ENCODE assay signal across 29 mouse cellular contexts in the genomic region with DNA sequence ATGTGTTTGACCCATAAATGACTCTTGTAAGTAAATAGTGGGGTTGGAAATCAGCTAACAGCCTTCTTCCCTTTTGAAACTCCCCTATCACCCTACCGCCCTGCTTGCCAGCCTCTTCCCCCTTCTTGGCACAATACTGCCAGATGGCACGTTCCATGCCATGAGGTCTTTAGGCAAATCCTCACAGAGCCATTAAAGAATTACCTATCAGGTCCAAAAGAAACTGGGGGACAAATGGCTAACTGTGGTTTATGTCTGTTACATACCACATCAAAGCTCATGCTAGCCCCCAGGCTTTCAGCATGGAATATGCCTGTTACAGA. TPM values are rescaled to one million over a fixed set of nuclear protein-coding genes. Genes with fewer than 3 reads are reported as not detected.
DNase-seq lines count a peak whose midpoint lies in the region; ATAC-seq and TF ChIP-seq lines count a peak whose summit lies in the region.
"Had no signal": no experiment of that assay in that cellular context is flagged by ENCODE, and none has a peak within 500 bp of the region (broad histone marks: within the 10 kb centered on the region; RNA-seq: fewer than 3 reads in every experiment).

No protein-coding gene starts in this region.

- no peak for TF ChIP-seq CTCF in liver, adult 2 months (IDR thresholded peaks at IDR 0.05; ENCODE audit: low read depth, low read length)

- H3K9ac ChIP-seq in liver, adult 2 months (ENCODE audit: low read depth, low read length) = no peak overlapping the region
- no peak overlapping the region for H3K9ac ChIP-seq in liver, embryonic 12.5 days
- H3K9ac ChIP-seq: embryonic facial prominence, embryonic 15.5 days; forebrain, embryonic 15.5 days; heart, embryonic 12.5 days; liver, embryonic 14.5 days; neural tube, embryonic 13.5 days had no signal

- 0 out of 2 replicates have a peak, but pooled peaks have one; percentile 23 for ATAC-seq in common myeloid progenitor, adult 5-6 weeks (replicated peaks; ENCODE audit: low read depth, poor library complexity, severe bottlenecking)
- ATAC-seq in liver, embryonic 12.5 days = no peak
- peak; percentile 47 for ATAC-seq in megakaryocyte progenitor cell, adult 5-6 weeks (replicated peaks; ENCODE audit: poor library complexity)
- ATAC-seq in erythroid progenitor cell, adult 5-6 weeks (replicated peaks; ENCODE audit: low FRiP score, poor library complexity, severe bottlenecking) = no peak
- ATAC-seq: forebrain, embryonic 15.5 days had no signal

- WGBS in liver, adult 2 months = 43% methylated on average over 2 of the region's 2 CpGs
- 70% methylated on average over 2 of the region's 2 CpGs for WGBS in liver, embryonic 12.5 days (ENCODE audit: insufficient replicate concordance)

- DNase-seq in liver, adult 2 months (ENCODE audit: extremely low read depth, low read depth, low spot score) = no peak
- no peak for DNase-seq in liver
- DNase-seq in thymus, adult 18-20 months = no peak
- DNase-seq in neural tube, embryonic 10.5 days (ENCODE audit: extremely low spot score, low spot score) = no peak
- DNase-seq: adrenal gland, postnatal 10 days; cerebellum, adult 8-10 months; gastrocnemius, postnatal 10 days; heart, adult 11 months; heart, postnatal 10 days; lung, postnatal 14 days; midbrain, embryonic 14.5 days; right cerebral cortex, postnatal 4 days; thymus, postnatal 36 days had no signal

- H3K27ac ChIP-seq in liver, adult 2 months (replicated peaks; ENCODE audit: insufficient read depth, low read depth, low read length) = peak overlapping the region; percentile 85
- peak overlapping the region; percentile 51; the same call in 1 of the 2 replicates for H3K27ac ChIP-seq in liver, embryonic 12.5 days
- H3K27ac ChIP-seq: embryonic facial prominence, embryonic 15.5 days; forebrain, embryonic 15.5 days; limb, embryonic 10.5 days; neural tube, embryonic 13.5 days had no signal

- no peaks in the 10 kb centered on the region for H3K36me3 ChIP-seq in liver, adult 2 months (ENCODE audit: control insufficient read depth, insufficient read depth, low read length)
- no peaks in the 10 kb centered on the region for H3K36me3 ChIP-seq in liver, embryonic 12.5 days
- H3K36me3 ChIP-seq: embryonic facial prominence, embryonic 15.5 days; forebrain, embryonic 15.5 days; heart, embryonic 12.5 days; limb, embryonic 10.5 days; neural tube, embryonic 13.5 days had no signal

- no peak overlapping the region for H3K4me2 ChIP-seq in liver, embryonic 12.5 days
- H3K4me2 ChIP-seq: embryonic facial prominence, embryonic 15.5 days; forebrain, embryonic 15.5 days; heart, embryonic 12.5 days; neural tube, embryonic 13.5 days had no signal

- H3K4me1 ChIP-seq in liver, adult 2 months (ENCODE audit: control insufficient read depth, insufficient read depth, low read length) = peaks cover 17% of the 10 kb centered on the region
- H3K4me1 ChIP-seq in liver, embryonic 12.5 days = no peaks in the 10 kb centered on the region
- H3K4me1 ChIP-seq: embryonic facial prominence, embryonic 15.5 days; forebrain, embryonic 15.5 days; heart, embryonic 12.5 days; limb, embryonic 10.5 days; megakaryocyte, embryonic 14.5 days; neural tube, embryonic 13.5 days had no signal

- no peaks in the 10 kb centered on the region for H3K79me2 ChIP-seq in liver, adult 2 months (ENCODE audit: control insufficient read depth, insufficient read depth, low read length)

- no peaks in the 10 kb centered on the region for H3K27me3 ChIP-seq in liver, adult 2 months (ENCODE audit: control insufficient read depth, insufficient read depth, low read length)
- no peaks in the 10 kb centered on the region for H3K27me3 ChIP-seq in liver, embryonic 12.5 days (replicated peaks)
- H3K27me3 ChIP-seq: embryonic facial prominence, embryonic 15.5 days; forebrain, embryonic 15.5 days; neural tube, embryonic 13.5 days had no signal

- no peak overlapping the region for H3K4me3 ChIP-seq in liver, adult 2 months (ENCODE audit: insufficient read depth, low read depth, low read length)
- no peak overlapping the region for H3K4me3 ChIP-seq in liver, embryonic 12.5 days
- H3K4me3 ChIP-seq: embryonic facial prominence, embryonic 15.5 days; forebrain, embryonic 15.5 days; heart, embryonic 12.5 days; limb, embryonic 10.5 days; megakaryocyte, embryonic 14.5 days; neural tube, embryonic 13.5 days had no signal

- TF ChIP-seq POLR2A in liver, adult 2 months (IDR thresholded peaks at IDR 0.05; ENCODE audit: extremely low read depth, insufficient read depth, low read length) = no peak

- H3K9me3 ChIP-seq in liver, embryonic 12.5 days (replicated peaks) = no peaks in the 10 kb centered on the region
- H3K9me3 ChIP-seq: embryonic facial prominence, embryonic 15.5 days; forebrain, embryonic 15.5 days; heart, embryonic 12.5 days; limb, embryonic 10.5 days; megakaryocyte, embryonic 14.5 days; neural tube, embryonic 13.5 days had no signal

RNA-seq across cellular contexts. Expression of gene Pigr, which starts 5.4 kb away (rescaled TPM):
- 482 and 517 TPM in 2 replicates for total RNA-seq in liver, adult 2 months (2014; rRNA removed)
- polyA plus RNA-seq in liver, adult 2 months (2012; rRNA removed) = 579 and 633 TPM in 2 replicates
- total RNA-seq in common myeloid progenitor, adult 5-6 weeks (2017) = not detected in 2 replicates
- 0.11 and 0.13 TPM in 2 replicates for polyA plus RNA-seq in liver, embryonic 12.5 days (2016; fragmentation: Nextera tagmentation; extraction: Ambion mirVana)
- total RNA-seq in megakaryocyte progenitor cell, adult 5-6 weeks (2015) = not detected in 2 replicates
- not detected in 2 replicates for total RNA-seq in megakaryocyte progenitor cell, adult 5-6 weeks (2017)
- total RNA-seq in erythroid progenitor cell, adult 5-6 weeks (2015; ENCODE audit: low replicate concordance) = not detected in 2 replicates
- not detected in 2 replicates for total RNA-seq in erythroid progenitor cell, adult 5-6 weeks (2017; ENCODE audit: low replicate concordance)
- total RNA-seq: gastrocnemius, postnatal 10 days; heart, postnatal 10 days; layer of hippocampus, adult 18-20 months; layer of hippocampus, postnatal 25 days had no signal
- polyA plus RNA-seq: forebrain, embryonic 15.5 days; heart, embryonic 12.5 days; hindbrain, embryonic 11.5 days; limb, embryonic 10.5 days; midbrain, embryonic 14.5 days; neural tube, embryonic 13.5 days; stomach, embryonic 14.5 days had no signal

RNA-seq across cellular contexts. Expression of gene Fcamr, which starts 20.4 kb away (rescaled TPM):
- total RNA-seq in liver, adult 2 months (2014; rRNA removed) = 0.13 and 0.55 TPM in 2 replicates
- 0.09 TPM in 1 of 2 replicates, not detected in the other for polyA plus RNA-seq in liver, adult 2 months (2012; rRNA removed)
- not detected in 2 replicates for total RNA-seq in common myeloid progenitor, adult 5-6 weeks (2017)
- not detected in 2 replicates for polyA plus RNA-seq in liver, embryonic 12.5 days (2016; fragmentation: Nextera tagmentation; extraction: Ambion mirVana)
- not detected in 2 replicates for total RNA-seq in megakaryocyte progenitor cell, adult 5-6 weeks (2015)
- total RNA-seq in megakaryocyte progenitor cell, adult 5-6 weeks (2017) = not detected in 2 replicates
- not detected in 2 replicates for total RNA-seq in erythroid progenitor cell, adult 5-6 weeks (2015; ENCODE audit: low replicate concordance)
- total RNA-seq in erythroid progenitor cell, adult 5-6 weeks (2017; ENCODE audit: low replicate concordance) = not detected in 2 replicates
- total RNA-seq: gastrocnemius, postnatal 10 days; layer of hippocampus, adult 18-20 months; layer of hippocampus, postnatal 25 days had no signal
- polyA plus RNA-seq: forebrain, embryonic 15.5 days; hindbrain, embryonic 11.5 days; limb, embryonic 10.5 days; liver, embryonic 14.5 days; midbrain, embryonic 14.5 days; neural tube, embryonic 13.5 days had no signal

RNA-seq across cellular contexts. Expression of gene Fcmr, which starts 44.4 kb away (rescaled TPM):
- 0.09 and 0.54 TPM in 2 replicates for total RNA-seq in liver, adult 2 months (2014; rRNA removed)
- polyA plus RNA-seq in liver, adult 2 months (2012; rRNA removed) = 0.81 and 2.6 TPM in 2 replicates
- total RNA-seq in common myeloid progenitor, adult 5-6 weeks (2017) = not detected in 2 replicates
- not detected in 2 replicates for polyA plus RNA-seq in liver, embryonic 12.5 days (2016; fragmentation: Nextera tagmentation; extraction: Ambion mirVana)
- not detected in 2 replicates for total RNA-seq in megakaryocyte progenitor cell, adult 5-6 weeks (2015)
- total RNA-seq in megakaryocyte progenitor cell, adult 5-6 weeks (2017) = not detected in 2 replicates
- 11.2 and 16.3 TPM in 2 replicates for total RNA-seq in erythroid progenitor cell, adult 5-6 weeks (2015; ENCODE audit: low replicate concordance)
- 4.7 and 9.2 TPM in 2 replicates for total RNA-seq in erythroid progenitor cell, adult 5-6 weeks (2017; ENCODE audit: low replicate concordance)
- total RNA-seq: ES-E14; layer of hippocampus, adult 18-20 months had no signal
- polyA plus RNA-seq: embryonic facial prominence, embryonic 15.5 days; forebrain, embryonic 15.5 days; hindbrain, embryonic 11.5 days; liver, embryonic 14.5 days; midbrain, embryonic 14.5 days; neural tube, embryonic 13.5 days; stomach, embryonic 14.5 days had no signal

Comparison
In these comparisons a context has a peak if more than half of its experiments do, and no peak if none do; other contexts are left out.
1. ATAC-seq: peak in common myeloid progenitor, adult 5-6 weeks (single experiment) and megakaryocyte progenitor cell, adult 5-6 weeks (single experiment); none in liver, embryonic 12.5 days (single experiment) and erythroid progenitor cell, adult 5-6 weeks (single experiment).
2. RNA of gene Pigr, which starts 5.4 kb away (total RNA-seq): 482 to 517 TPM in liver, adult 2 months; not detected in common myeloid progenitor, adult 5-6 weeks, not detected in megakaryocyte progenitor cell, adult 5-6 weeks and not detected in erythroid progenitor cell, adult 5-6 weeks; every median in the first group is over 100 times any median in the second.